Mouse (Mus musculus): ENCODE measurements around the gene Tnpo2. TPM values are rescaled to one million over a fixed set of nuclear protein-coding genes. Genes with fewer than 3 reads are reported as not detected.
A peak's percentile ranks its signal among the peaks of the same experiment; 100 is the strongest.

Tnpo2 gene
- polyA plus RNA-seq, 1 experiment from 2014 or later: 22.9 TPM

DNA sequence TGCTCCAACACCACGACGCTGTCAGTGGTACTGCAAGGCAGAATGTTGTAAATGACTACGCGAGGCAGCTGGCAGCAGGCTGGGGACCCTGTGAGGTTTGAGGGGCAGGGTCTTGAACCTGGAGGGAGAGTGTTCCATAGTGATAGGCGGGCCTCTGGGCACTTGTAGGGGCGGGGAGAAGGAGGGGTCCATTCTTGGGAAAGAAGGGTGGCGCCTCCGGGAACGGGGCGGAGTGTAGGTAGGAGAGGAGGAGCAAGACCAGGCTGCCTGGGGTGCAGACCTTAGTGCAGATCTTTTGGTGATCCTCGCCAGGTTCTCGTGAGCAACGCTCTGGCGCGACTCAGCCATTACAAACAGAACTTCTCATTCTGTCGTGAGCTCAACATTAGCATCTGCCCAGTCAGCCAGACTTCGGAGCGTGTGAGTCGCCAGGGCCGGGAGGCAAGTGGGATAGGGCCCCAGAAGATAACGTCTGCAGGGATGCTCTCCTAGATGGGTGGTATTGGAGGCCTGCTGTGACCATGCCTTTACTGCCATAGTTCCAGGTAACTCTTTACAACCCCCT lies 54.9 kb downstream of the Tnpo2 start:
- Histone ChIP-seq H3K4me1 (ENCODE audit: control insufficient read depth, insufficient read depth, low read length) (no peaks in the 10 kb centered on the region), H3K27ac (replicated peaks; ENCODE audit: low read depth, low read length) (no peak overlapping the region), H3K9ac (ENCODE audit: low read depth, low read length) (no peak overlapping the region; the same call in 1 of the 2 replicates), H3K4me3 (ENCODE audit: low read depth, low read length) (no peak overlapping the region), H3K27me3 (replicated peaks; ENCODE audit: control insufficient read depth, insufficient read depth, low read length) (no peaks in the 10 kb centered on the region), H3K9me3 (ENCODE audit: control insufficient read depth, low read length) (no peaks in the 10 kb centered on the region), H3K4me2 (ENCODE audit: low read depth, low read length) (no peak overlapping the region), H3K36me3 (ENCODE audit: control insufficient read depth, insufficient read depth, low read length) (peaks cover 46% of the 10 kb centered on the region)
- DNase-seq (ENCODE audit: low spot score): no peak
- ATAC-seq (ENCODE audit: low read depth): no peak
- 42% methylated on average over 21 of the region's 21 CpGs for WGBS

DNA sequence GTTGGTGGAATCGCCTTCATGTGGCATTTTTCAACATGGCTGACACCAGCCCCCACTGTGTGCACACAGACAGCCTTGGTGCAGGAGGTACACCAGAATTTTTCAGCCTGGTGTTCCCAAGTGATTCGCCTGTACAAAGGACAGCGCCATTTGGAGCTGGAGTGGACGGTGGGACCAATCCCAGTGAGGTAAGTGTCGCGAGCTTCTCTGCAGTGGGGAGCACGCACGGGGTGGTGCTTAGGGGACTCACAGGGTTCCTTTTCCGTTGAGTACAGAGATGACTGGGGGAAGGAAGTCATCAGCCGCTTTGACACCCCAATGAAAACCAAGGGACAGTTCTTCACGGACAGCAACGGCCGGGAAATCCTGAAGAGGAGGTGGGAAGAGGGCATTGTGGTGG lies 58.3 kb downstream of the Tnpo2 start:
- Histone ChIP-seq H3K4me1 (ENCODE audit: control insufficient read depth, insufficient read depth, low read length) (no peaks in the 10 kb centered on the region), H3K27me3 (replicated peaks; ENCODE audit: control insufficient read depth, insufficient read depth, low read length) (no peaks in the 10 kb centered on the region), H3K27ac (replicated peaks; ENCODE audit: low read depth, low read length) (no peak overlapping the region), H3K4me2 (ENCODE audit: low read depth, low read length) (no peak overlapping the region), H3K36me3 (ENCODE audit: control insufficient read depth, insufficient read depth, low read length) (peaks cover 42% of the 10 kb centered on the region), H3K9me3 (ENCODE audit: control insufficient read depth, low read length) (no peaks in the 10 kb centered on the region), H3K9ac (ENCODE audit: low read depth, low read length) (no peak overlapping the region), H3K4me3 (ENCODE audit: low read depth, low read length) (no peak overlapping the region)
- ATAC-seq (ENCODE audit: low read depth) (no peak), DNase-seq (ENCODE audit: low spot score) (no peak)
- 95% methylated on average over 13 of the region's 13 CpGs for WGBS

DNA sequence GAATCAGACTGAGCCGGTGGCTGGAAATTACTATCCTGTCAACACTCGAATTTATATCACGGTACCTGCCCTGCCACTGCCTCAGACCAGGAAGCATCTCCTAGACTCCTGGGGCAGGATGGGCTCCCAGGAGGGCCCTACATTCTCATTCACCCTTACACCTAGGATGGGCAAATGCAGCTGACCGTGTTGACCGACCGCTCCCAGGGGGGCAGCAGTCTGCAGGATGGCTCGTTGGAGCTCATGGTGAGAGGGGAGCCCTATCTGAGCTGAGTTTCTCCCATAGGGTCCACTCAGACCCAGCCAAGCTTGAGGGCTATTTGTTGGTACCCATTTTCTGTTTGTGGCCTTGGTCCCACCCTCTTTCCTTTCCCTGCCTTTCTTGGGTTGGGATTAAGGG lies 58.9 kb downstream of the Tnpo2 start:
- H3K4me2 ChIP-seq (ENCODE audit: low read depth, low read length): no peak overlapping the region
- no peak for ATAC-seq (ENCODE audit: low read depth)
- H3K27me3 ChIP-seq (replicated peaks; ENCODE audit: control insufficient read depth, insufficient read depth, low read length): no peaks in the 10 kb centered on the region
- no peak overlapping the region for H3K4me3 ChIP-seq (ENCODE audit: low read depth, low read length)
- no peak for DNase-seq (ENCODE audit: low spot score)
- H3K9me3 ChIP-seq (ENCODE audit: control insufficient read depth, low read length): no peaks in the 10 kb centered on the region
- 82% methylated on average over 4 of the region's 7 CpGs for WGBS
- H3K4me1 ChIP-seq (ENCODE audit: control insufficient read depth, insufficient read depth, low read length): no peaks in the 10 kb centered on the region
- H3K36me3 ChIP-seq (ENCODE audit: control insufficient read depth, insufficient read depth, low read length): peaks cover 42% of the 10 kb centered on the region
- no peak overlapping the region for H3K27ac ChIP-seq (replicated peaks; ENCODE audit: low read depth, low read length)
- no peak overlapping the region for H3K9ac ChIP-seq (ENCODE audit: low read depth, low read length)

DNA sequence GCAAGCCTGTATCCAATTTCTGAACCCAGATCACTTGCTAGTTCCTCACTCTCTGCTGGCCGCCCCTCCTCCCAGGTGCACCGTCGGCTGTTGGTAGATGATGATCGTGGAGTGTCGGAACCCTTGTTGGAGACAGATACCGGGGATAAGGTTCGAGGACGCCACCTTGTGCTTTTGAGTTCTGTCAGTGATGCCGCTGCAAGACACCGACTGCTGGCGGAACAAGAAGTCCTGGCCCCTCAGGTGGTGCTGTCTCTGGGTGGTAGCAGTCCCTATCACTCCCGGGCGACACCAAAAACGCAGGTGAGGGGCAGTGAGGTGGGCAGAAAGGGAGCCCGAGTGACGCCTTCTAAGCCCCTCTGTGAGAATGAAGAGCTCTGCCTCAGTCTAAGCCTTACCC lies 59.5 kb downstream of the Tnpo2 start:
- Histone ChIP-seq H3K27me3 (replicated peaks; ENCODE audit: control insufficient read depth, insufficient read depth, low read length) (no peaks in the 10 kb centered on the region), H3K27ac (replicated peaks; ENCODE audit: low read depth, low read length) (no peak overlapping the region), H3K4me2 (ENCODE audit: low read depth, low read length) (no peak overlapping the region), H3K9me3 (ENCODE audit: control insufficient read depth, low read length) (no peaks in the 10 kb centered on the region), H3K4me1 (ENCODE audit: control insufficient read depth, insufficient read depth, low read length) (no peaks in the 10 kb centered on the region), H3K4me3 (ENCODE audit: low read depth, low read length) (no peak overlapping the region), H3K9ac (ENCODE audit: low read depth, low read length) (no peak overlapping the region), H3K36me3 (ENCODE audit: control insufficient read depth, insufficient read depth, low read length) (peaks cover 42% of the 10 kb centered on the region)
- ATAC-seq (ENCODE audit: low read depth): no peak
- DNase-seq (ENCODE audit: low spot score): no peak
- 92% methylated on average over 16 of the region's 16 CpGs for WGBS

DNA sequence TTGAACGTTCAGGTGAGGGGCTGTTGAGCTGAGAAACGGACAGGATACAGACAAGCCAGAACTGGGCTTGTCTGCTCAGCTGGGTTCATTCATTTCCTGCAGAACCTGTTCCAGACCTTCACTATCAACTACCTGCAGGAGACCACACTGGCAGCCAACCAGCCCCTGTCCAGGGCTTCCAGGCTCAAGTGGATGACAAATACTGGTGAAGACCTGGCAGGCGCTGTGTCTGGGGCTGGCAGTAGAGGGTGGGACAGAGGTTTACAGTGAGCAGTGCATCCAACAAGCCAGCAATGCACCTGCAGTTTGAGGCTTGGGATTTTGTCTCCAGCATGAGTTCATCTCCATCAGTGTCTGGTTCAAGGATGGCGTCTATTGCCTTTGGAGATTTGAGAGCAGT lies 60.1 kb downstream of the Tnpo2 start:
- H3K36me3 ChIP-seq (ENCODE audit: control insufficient read depth, insufficient read depth, low read length): peaks cover 42% of the 10 kb centered on the region

DNA sequence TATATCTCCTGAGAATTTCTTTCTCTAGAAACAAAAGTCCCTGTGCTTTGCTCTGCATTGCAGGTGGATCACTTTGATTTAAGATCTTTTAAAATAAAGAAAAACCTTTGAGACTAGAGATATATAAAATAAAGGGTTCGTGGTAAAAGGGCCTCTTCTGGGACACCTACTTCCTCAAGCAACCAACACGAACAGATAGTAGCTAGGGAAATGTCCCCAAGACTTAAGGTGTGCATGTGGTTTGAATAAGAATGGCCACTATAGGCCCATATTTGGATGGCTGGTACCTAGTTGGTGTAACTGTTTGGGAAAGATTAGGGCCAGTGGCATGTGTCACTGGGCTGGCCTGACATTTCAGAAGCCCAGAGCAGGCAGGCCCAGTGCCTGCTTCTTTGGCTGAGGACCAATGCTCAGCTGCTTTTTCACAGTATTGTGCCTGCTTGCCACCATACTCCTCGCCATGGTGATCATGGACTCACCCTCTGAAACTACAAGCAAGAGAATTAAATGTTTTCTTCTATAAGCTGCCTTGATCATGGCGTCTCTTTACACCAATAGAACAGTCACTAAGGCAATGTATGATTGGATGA lies 63.5 kb downstream of the Tnpo2 start:
- Histone ChIP-seq H3K9ac (ENCODE audit: low read depth, low read length) (no peak overlapping the region), H3K36me3 (ENCODE audit: control insufficient read depth, insufficient read depth, low read length) (peaks cover 31% of the 10 kb centered on the region), H3K27ac (replicated peaks; ENCODE audit: low read depth, low read length) (no peak overlapping the region), H3K27me3 (replicated peaks; ENCODE audit: control insufficient read depth, insufficient read depth, low read length) (no peaks in the 10 kb centered on the region), H3K4me3 (ENCODE audit: low read depth, low read length) (no peak overlapping the region), H3K9me3 (ENCODE audit: control insufficient read depth, low read length) (0 out of 2 replicates have a peak, but pooled peaks cover 6% of the 10 kb centered on the region), H3K4me1 (ENCODE audit: control insufficient read depth, insufficient read depth, low read length) (no peaks in the 10 kb centered on the region), H3K4me2 (ENCODE audit: low read depth, low read length) (no peak overlapping the region)
- WGBS: 79% methylated on average over 4 of the region's 4 CpGs
- DNase-seq (ENCODE audit: low spot score): no peak
- no peak for ATAC-seq (ENCODE audit: low read depth)

More for the DNA sequence above, 60.1 kb downstream of the Tnpo2 start:
- ATAC-seq (ENCODE audit: low read depth): peak; percentile 41; the same call in 1 of the 2 replicates
- Histone ChIP-seq H3K9me3 (ENCODE audit: control insufficient read depth, low read length) (0 out of 2 replicates have a peak, but pooled peaks cover 5% of the 10 kb centered on the region), H3K27me3 (replicated peaks; ENCODE audit: control insufficient read depth, insufficient read depth, low read length) (no peaks in the 10 kb centered on the region), H3K4me2 (ENCODE audit: low read depth, low read length) (no peak overlapping the region), H3K27ac (replicated peaks; ENCODE audit: low read depth, low read length) (no peak overlapping the region), H3K4me3 (ENCODE audit: low read depth, low read length) (no peak overlapping the region), H3K4me1 (ENCODE audit: control insufficient read depth, insufficient read depth, low read length) (no peaks in the 10 kb centered on the region), H3K9ac (ENCODE audit: low read depth, low read length) (no peak overlapping the region)
- 87% methylated on average over 4 of the region's 4 CpGs for WGBS
- DNase-seq (ENCODE audit: low spot score): no peak

Small RNA genes within 50 kb of the gene (microRNA-seq; reads per million reads assigned to microRNA genes)
- 0.83 reads per million for gene Mir7070 (ENCODE audit: borderline number of aligned reads)

Other genes starting within 250 kb of the Tnpo2 start
- gene Nfix, start 236.6 kb upstream of the Tnpo2 start, polyA plus RNA-seq (2014; fragmentation: Nextera tagmentation; extraction: Ambion mirVana): 64.0 and 67.4 TPM in 2 replicates
- 5.8 and 6.8 TPM in 2 replicates for gene Dand5, start 214.1 kb upstream of the Tnpo2 start, polyA plus RNA-seq (2014; fragmentation: Nextera tagmentation; extraction: Ambion mirVana)
- 41.3 and 41.5 TPM in 2 replicates for gene Gadd45gip1, start 205.4 kb upstream of the Tnpo2 start, polyA plus RNA-seq (2014; fragmentation: Nextera tagmentation; extraction: Ambion mirVana)
- 109 and 111 TPM in 2 replicates for gene Rad23a, start 196.2 kb upstream of the Tnpo2 start, polyA plus RNA-seq (2014; fragmentation: Nextera tagmentation; extraction: Ambion mirVana)
- gene Calr, start 190.0 kb upstream of the Tnpo2 start, polyA plus RNA-seq (2014; fragmentation: Nextera tagmentation; extraction: Ambion mirVana): 805 and 891 TPM in 2 replicates
- gene Farsa, start 179.9 kb upstream of the Tnpo2 start, polyA plus RNA-seq (2014; fragmentation: Nextera tagmentation; extraction: Ambion mirVana): 67.1 and 76.5 TPM in 2 replicates
- 68.5 and 71.8 TPM in 2 replicates for gene Syce2, start 164.8 kb upstream of the Tnpo2 start, polyA plus RNA-seq (2014; fragmentation: Nextera tagmentation; extraction: Ambion mirVana)
- gene Gcdh, start 143.0 kb upstream of the Tnpo2 start, polyA plus RNA-seq (2014; fragmentation: Nextera tagmentation; extraction: Ambion mirVana): 27.3 and 33.2 TPM in 2 replicates
- 2.1 and 2.2 TPM in 2 replicates for gene Klf1, start 135.0 kb upstream of the Tnpo2 start, polyA plus RNA-seq (2014; fragmentation: Nextera tagmentation; extraction: Ambion mirVana)
- 10.1 and 11.5 TPM in 2 replicates for gene Dnase2a, start 128.4 kb upstream of the Tnpo2 start, polyA plus RNA-seq (2014; fragmentation: Nextera tagmentation; extraction: Ambion mirVana)
- 3.4 and 3.6 TPM in 2 replicates for gene Mast1, start 99.6 kb upstream of the Tnpo2 start, polyA plus RNA-seq (2014; fragmentation: Nextera tagmentation; extraction: Ambion mirVana)
- gene Rtbdn, start 89.9 kb upstream of the Tnpo2 start, polyA plus RNA-seq (2014; fragmentation: Nextera tagmentation; extraction: Ambion mirVana): 0.20 TPM in 1 of 2 replicates, not detected in the other
- not detected in 2 replicates for gene Gm49661, start 67.5 kb upstream of the Tnpo2 start, polyA plus RNA-seq (2014; fragmentation: Nextera tagmentation; extraction: Ambion mirVana)
- gene Prdx2, start 67.3 kb upstream of the Tnpo2 start, polyA plus RNA-seq (2014; fragmentation: Nextera tagmentation; extraction: Ambion mirVana): 715 and 771 TPM in 2 replicates
- 73.7 and 88.9 TPM in 2 replicates for gene Rnaseh2a, start 67.1 kb upstream of the Tnpo2 start, polyA plus RNA-seq (2014; fragmentation: Nextera tagmentation; extraction: Ambion mirVana)
- gene Junb, start 58.2 kb upstream of the Tnpo2 start, polyA plus RNA-seq (2014; fragmentation: Nextera tagmentation; extraction: Ambion mirVana): 16.8 and 18.4 TPM in 2 replicates
- gene Hook2, start 46.3 kb upstream of the Tnpo2 start, polyA plus RNA-seq (2014; fragmentation: Nextera tagmentation; extraction: Ambion mirVana): 13.1 and 15.3 TPM in 2 replicates
- gene Best2, start 22.4 kb upstream of the Tnpo2 start, polyA plus RNA-seq (2014; fragmentation: Nextera tagmentation; extraction: Ambion mirVana): 0.30 and 0.58 TPM in 2 replicates
- 97.3 and 101 TPM in 2 replicates for gene Asna1, start 11.6 kb upstream of the Tnpo2 start, polyA plus RNA-seq (2014; fragmentation: Nextera tagmentation; extraction: Ambion mirVana)
- 127 and 133 TPM in 2 replicates for gene Trir, start 10.1 kb upstream of the Tnpo2 start, polyA plus RNA-seq (2014; fragmentation: Nextera tagmentation; extraction: Ambion mirVana)
- 20.9 and 25.8 TPM in 2 replicates for gene Fbxw9, start 23.1 kb downstream of the Tnpo2 start, polyA plus RNA-seq (2014; fragmentation: Nextera tagmentation; extraction: Ambion mirVana)
- gene Gm5741, start 31.1 kb downstream of the Tnpo2 start, polyA plus RNA-seq (2014; fragmentation: Nextera tagmentation; extraction: Ambion mirVana): 0.68 TPM in 1 of 2 replicates, not detected in the other
- 44.0 and 49.5 TPM in 2 replicates for gene Dhps, start 34.8 kb downstream of the Tnpo2 start, polyA plus RNA-seq (2014; fragmentation: Nextera tagmentation; extraction: Ambion mirVana)
- gene Wdr83os, start 43.8 kb downstream of the Tnpo2 start, polyA plus RNA-seq (2014; fragmentation: Nextera tagmentation; extraction: Ambion mirVana): 125 and 127 TPM in 2 replicates
- gene Wdr83, start 44.4 kb downstream of the Tnpo2 start, polyA plus RNA-seq (2014; fragmentation: Nextera tagmentation; extraction: Ambion mirVana): 33.1 and 38.6 TPM in 2 replicates
- gene Man2b1, start 46.4 kb downstream of the Tnpo2 start, polyA plus RNA-seq (2014; fragmentation: Nextera tagmentation; extraction: Ambion mirVana): 35.3 and 35.6 TPM in 2 replicates
- gene Zfp791, start 86.2 kb downstream of the Tnpo2 start, polyA plus RNA-seq (2014; fragmentation: Nextera tagmentation; extraction: Ambion mirVana): 1.6 TPM in 2 replicates
- not detected in 2 replicates for gene Cks1brt, start 115.0 kb downstream of the Tnpo2 start, polyA plus RNA-seq (2014; fragmentation: Nextera tagmentation; extraction: Ambion mirVana)
- 0.18 TPM in 1 of 2 replicates, not detected in the other for gene Olfr371, start 189.1 kb downstream of the Tnpo2 start, polyA plus RNA-seq (2014; fragmentation: Nextera tagmentation; extraction: Ambion mirVana)